Mouse (Mus musculus) spleen, embryonic (tissue): ENCODE measurements around the gene Txnrd2.

Source experiments
- CTCF ChIA-PET: fragments of 350-600 bp; sonication (Branson Sonifier 250); formaldehyde crosslinking; loops from one replicate; lab custom pipeline; 2022; lab: Charles Lee

Gene Txnrd2

DNA sequence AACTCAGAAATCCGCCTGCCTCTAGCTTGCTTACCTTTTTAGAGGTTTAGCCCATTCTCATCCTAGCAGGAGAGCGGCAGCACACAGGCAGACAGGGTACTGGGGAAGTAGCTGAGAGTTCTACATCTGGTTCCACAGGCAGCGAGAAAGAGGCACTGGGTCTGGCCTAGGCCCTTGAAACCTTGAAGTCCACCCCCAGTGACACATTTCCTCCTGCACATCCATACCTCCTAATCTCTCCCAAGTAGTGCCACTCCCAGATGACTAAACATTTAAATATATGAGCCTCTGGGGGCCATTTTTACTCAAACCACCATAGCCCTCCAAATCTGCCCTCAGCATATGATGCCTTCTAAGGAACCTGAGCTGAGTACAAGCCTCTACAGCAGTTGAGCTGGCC lies 56.2 kb downstream of the Txnrd2 start:
- CTCF ChIA-PET = no interaction called here

GRCm38 (mm10) chr16:18483839-18484238 lies 57.7 kb downstream of the Txnrd2 start:
- CTCF ChIA-PET = no interaction called here

DNA sequence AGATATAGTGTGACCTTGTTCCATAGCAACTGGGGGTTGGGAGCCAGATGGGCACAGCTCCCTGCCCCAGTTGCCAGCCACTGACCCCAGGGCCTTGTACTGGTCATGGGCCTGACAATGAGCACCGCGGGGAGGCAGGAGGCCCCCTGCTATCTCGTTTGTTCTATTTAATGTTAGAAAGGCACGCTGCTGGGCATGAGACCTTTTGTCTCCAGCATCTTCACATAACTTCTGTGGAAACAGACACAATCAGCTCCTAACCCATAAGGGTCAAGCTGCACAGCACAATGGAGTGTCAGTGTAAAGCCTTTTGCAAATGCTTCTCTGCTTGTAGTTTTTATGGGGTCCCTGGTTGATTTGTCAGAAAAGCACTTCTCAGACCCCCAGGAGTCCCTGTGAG lies 58.2 kb downstream of the Txnrd2 start:
- CTCF ChIA-PET = no interaction called here

DNA sequence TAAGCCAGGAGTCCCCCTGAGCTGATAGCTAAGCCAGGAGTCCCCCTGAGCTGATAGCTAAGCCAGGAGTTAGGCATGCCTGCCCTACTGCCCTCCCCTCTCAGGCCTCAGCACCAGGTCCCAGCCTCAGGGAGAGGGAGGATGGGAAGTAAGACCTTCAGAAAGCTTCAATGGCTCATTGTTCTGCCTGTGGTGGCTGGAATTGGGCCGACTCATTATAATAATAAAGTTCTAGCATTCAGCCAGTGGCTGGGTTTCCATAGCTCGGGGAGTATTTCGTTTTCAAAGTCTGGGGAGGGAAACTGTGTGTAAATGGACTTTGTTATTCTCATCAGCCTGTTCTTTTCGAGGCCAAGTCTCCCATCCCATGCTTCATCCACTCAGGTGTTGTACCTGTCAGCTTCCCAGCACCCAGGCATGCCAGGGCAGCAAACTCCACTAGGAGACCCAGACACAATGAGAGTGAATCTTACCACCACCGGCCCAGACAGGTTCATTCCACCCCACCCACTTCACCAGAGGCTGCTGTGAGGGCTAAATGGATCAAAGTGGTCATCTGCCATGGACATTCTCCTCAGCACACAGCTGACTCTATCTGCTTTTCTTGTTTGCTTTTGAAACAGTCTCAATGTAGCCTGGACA lies 58.7 kb downstream of the Txnrd2 start:
- CTCF ChIA-PET = no interaction called here

- CTCF ChIA-PET = no interaction called here
Measured at GRCm38 (mm10) chr16:18486126-18486525, 59.9 kb downstream of the Txnrd2 start.

- CTCF ChIA-PET = interaction anchor here (0.6 kb wide), 1 partner anchor 815 kb away, joined by 7 read pairs; no protein-coding TSS in a partner anchor
Measured at GRCm38 (mm10) chr16:18490281-18490680, 64.1 kb downstream of the Txnrd2 start.

DNA sequence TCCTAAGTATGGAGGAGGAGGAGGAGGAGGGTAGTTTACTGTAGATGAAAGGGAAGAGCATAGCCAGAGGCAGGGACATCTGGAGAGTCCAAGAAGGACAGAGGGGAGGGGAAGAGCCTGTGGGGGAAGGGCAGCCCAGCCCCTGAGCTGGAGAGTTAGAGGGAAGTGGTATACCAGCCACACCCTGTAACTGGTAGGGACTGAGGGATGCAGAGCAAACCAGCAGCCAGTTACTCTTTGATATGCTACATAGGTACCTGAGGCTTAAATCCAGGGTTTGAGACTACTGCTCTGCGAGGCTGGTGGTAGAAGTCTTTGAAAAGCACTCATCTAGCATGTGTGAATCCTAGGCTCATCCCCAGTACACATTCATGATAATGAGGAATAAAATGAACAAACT lies 64.7 kb downstream of the Txnrd2 start:
- CTCF ChIA-PET = interaction anchor here (0.6 kb wide), 1 partner anchor 814 kb away, joined by 7 read pairs; no protein-coding TSS in a partner anchor

- CTCF ChIA-PET = interaction anchor here (0.6 kb wide), 1 partner anchor 211 kb away, joined by 3 read pairs; no protein-coding TSS in a partner anchor
Measured at GRCm38 (mm10) chr16:18497865-18498515, 71.8 kb downstream of the Txnrd2 start.

DNA sequence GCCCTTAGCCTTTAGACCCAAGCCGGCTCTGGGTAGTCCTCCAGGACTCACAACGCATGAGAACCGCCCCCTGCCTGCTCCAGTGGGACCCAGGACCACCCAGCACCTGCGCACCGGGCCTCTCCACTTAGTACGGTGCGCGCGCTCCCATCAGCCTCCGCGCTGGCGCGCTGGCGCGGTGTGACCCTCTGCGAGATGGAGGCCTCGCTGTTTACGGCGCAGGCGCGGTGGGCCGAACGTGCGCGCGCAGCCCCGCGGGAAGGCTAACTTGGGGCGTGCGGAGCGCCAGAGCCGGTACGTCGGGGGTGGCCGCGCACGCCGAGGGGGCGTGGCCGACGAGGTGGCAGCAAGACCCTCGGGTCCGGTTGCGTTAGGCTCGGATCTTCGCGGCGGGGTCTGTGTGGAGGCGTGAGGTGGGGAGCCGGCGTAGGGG lies 72.4 kb downstream of the Txnrd2 start, which contains the start of the genes Gnb1l and Rtl10:
TSS of gene Gnb1l (plus strand) at position 156 of the 433 bp plus-strand sequence.
TSS of gene Rtl10 (plus strand) at position 344 of the 433 bp plus-strand sequence.
- CTCF ChIA-PET = interaction anchor here (1.0 kb wide), 1 partner anchor 152 kb away, joined by 3 read pairs; no protein-coding TSS in a partner anchor

DNA sequence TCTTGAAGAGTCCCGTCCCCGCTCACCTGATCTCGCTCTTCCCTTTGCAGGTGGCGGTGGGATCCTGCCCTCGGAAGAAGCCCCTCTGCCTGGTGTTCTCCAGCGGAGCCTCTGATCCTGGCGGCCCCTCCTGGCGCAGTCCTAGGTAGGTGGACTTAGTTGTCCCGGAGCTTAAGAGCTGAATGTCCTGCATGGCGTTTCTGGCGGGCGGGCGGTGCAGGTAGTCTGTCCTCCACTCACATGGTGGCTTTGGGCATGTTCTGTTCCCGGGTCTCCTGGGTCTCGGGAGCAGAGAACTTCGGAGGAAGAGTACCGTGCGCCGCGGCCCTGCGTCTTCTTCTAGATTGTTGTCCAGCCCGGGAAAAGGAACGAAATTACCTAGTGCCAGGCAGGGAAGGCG lies 72.8 kb downstream of the Txnrd2 start:
- CTCF ChIA-PET = interaction anchor here (1.0 kb wide), 1 partner anchor 152 kb away, joined by 3 read pairs; no protein-coding TSS in a partner anchor

- CTCF ChIA-PET = no interaction called here
Measured at GRCm38 (mm10) chr16:18501531-18501930, 75.3 kb downstream of the Txnrd2 start.

GRCm38 (mm10) chr16:18503566-18504342 lies 77.6 kb downstream of the Txnrd2 start:
- CTCF ChIA-PET = no interaction called here

- CTCF ChIA-PET = interaction anchor here (0.6 kb wide), 1 partner anchor 386 kb away, joined by 3 read pairs; no protein-coding TSS in a partner anchor
Measured at GRCm38 (mm10) chr16:18506524-18507199, 80.5 kb downstream of the Txnrd2 start.

GRCm38 (mm10) chr16:18507200-18507549 lies 81.0 kb downstream of the Txnrd2 start:
- CTCF ChIA-PET = interaction anchor here (0.6 kb wide), 1 partner anchor 386 kb away, joined by 3 read pairs; no protein-coding TSS in a partner anchor

GRCm38 (mm10) chr16:18511741-18512140 lies 85.6 kb downstream of the Txnrd2 start:
- CTCF ChIA-PET = no interaction called here

GRCm38 (mm10) chr16:18513508-18513907 lies 87.3 kb downstream of the Txnrd2 start:
- CTCF ChIA-PET = no interaction called here

DNA sequence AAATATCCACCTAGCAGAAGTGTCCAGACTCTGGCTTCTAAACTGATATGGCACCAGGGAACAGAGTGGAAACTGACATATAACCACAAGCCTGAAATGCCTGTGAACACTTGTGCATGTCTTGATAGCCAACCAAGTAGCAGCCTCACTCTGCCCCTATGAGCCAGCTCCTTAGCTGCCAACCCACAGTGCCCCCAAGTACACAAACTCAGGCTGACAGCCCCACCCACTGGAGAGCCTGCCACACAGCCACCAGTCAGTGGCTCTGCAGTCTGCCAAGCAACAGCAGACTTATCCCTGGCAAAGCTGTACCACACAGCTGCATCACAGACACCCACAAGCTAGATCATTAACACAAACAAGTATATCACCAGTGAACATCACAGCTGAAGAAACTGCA lies 91.9 kb downstream of the Txnrd2 start:
- CTCF ChIA-PET = no interaction called here

DNA sequence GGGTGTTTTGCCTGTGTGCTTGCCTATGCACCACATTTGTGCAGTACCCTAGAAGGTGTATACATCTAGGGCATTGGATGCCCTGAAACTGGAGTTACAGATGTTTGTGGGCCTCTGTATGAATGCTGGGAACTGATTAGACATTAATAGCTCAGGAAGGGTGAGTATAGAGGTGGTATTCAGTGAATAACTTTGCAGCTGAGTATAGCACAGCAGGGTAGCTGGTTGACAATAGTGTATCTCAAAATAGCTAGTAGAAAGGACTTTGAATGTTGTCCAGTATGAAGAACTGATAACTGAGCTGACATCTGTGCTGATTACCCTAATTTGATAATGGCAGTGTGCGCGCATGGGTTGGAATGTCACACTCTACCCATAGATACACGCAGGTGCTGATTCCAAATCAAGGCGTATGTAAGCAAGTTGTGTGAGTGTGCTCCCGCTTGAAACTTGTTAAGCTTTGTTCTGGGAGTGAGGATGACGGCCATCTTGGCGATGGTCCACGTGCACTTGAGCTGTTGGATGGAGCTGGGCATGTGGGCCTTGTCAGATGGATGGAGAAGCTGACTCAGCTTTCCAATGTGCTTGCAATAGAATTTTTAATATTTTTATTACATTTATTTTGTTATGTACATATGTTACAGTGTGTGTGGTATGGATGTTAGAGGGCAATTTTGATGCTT lies 97.5 kb downstream of the Txnrd2 start:
- CTCF ChIA-PET = no interaction called here

DNA sequence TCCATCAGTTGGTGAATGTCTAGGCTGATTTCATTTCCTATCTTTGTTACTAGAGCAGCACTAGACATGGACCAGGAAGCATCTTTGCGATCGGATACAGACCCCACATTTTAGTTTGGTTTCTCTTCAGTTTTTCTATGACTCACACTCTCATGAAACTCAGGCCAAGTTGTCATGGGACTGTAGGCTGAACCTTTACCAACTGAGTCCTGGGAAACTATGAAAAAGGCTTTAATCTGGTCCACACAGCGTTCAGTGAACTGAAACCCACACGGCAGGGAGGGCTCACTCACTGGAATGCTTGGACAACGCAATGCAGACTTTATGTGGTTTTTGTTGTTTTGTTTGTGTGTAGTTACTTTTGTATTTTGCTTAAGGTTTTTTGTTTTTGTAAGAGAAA lies 102.5 kb downstream of the Txnrd2 start:
- CTCF ChIA-PET = no interaction called here
